In the genomic region with DNA sequence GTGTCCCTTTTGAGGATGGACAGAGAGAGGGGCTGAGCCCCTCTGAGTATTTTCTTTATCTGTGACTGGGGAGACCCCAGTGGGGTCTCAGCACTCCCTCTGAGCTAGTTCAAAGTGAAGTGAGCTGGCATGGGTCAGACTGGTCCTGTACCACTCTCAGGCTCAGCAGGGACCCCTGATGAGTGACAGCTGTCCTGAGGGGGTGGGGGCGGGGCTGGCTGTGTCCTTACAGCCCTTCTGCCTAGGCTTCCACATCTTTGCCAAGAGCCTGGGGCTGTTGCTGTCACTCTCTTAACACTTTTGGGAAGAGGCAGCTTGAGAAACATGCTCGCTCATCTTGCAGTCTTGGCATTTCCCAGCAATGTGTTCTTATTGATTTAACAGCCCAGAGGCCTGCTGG, we compare ENCODE assay signal across 9 mouse cellular contexts. TPM values are rescaled to one million over a fixed set of nuclear protein-coding genes. Genes with fewer than 3 reads are reported as not detected.
DNase-seq lines count a peak whose midpoint lies in the region; ATAC-seq and TF ChIP-seq lines count a peak whose summit lies in the region.
"Had no signal": no experiment of that assay in that cellular context is flagged by ENCODE, and none has a peak within 500 bp of the region (broad histone marks: within the 10 kb centered on the region; RNA-seq: fewer than 3 reads in every experiment).

No protein-coding gene starts in this region.

- H3K4me2 ChIP-seq in lung, embryonic 16.5 days (ENCODE audit: low read depth, low read length), result no peak overlapping the region
- H3K4me2 ChIP-seq in forebrain, postnatal 0 days (ENCODE audit: low read depth), result no peak overlapping the region
- peak overlapping the region; percentile 53 for H3K4me2 ChIP-seq in myocyte (ENCODE audit: low read depth)

- H3K27ac ChIP-seq in lung, embryonic 16.5 days (ENCODE audit: low read length), result no peak overlapping the region
- no peak overlapping the region; the same call in 1 of the 2 replicates for H3K27ac ChIP-seq in embryonic facial prominence, embryonic 10.5 days (replicated peaks)
- H3K27ac ChIP-seq in forebrain, postnatal 0 days (ENCODE audit: low read depth, low read length), result peak overlapping the region; percentile 64; the same call in 1 of the 2 replicates
- H3K27ac ChIP-seq: macrophage had no signal

- TF ChIP-seq CTCF in lung, adult 2 months (IDR thresholded peaks at IDR 0.05; ENCODE audit: insufficient read depth, low read length), result no peak
- no peak for TF ChIP-seq CTCF in forebrain, postnatal 0 days (IDR thresholded peaks at IDR 0.05; ENCODE audit: low read depth)

- no peak overlapping the region for H3K9ac ChIP-seq in lung, embryonic 16.5 days (ENCODE audit: low read length)
- no peak overlapping the region for H3K9ac ChIP-seq in forebrain, postnatal 0 days

- ATAC-seq in lung, embryonic 16.5 days (ENCODE audit: low read depth), result peak; percentile 69
- peak; percentile 86 for ATAC-seq in forebrain, postnatal 0 days
- ATAC-seq in inflammation-experienced regulatory T-cells, adult 6 months, result no peak

- H3K79me2 ChIP-seq in myocyte (ENCODE audit: control insufficient read depth, insufficient read depth), result no peaks in the 10 kb centered on the region

- no peaks in the 10 kb centered on the region for H3K36me3 ChIP-seq in lung, embryonic 16.5 days (ENCODE audit: control insufficient read depth, insufficient read depth, low read length)
- H3K36me3 ChIP-seq in embryonic facial prominence, embryonic 10.5 days (replicated peaks), result no peaks in the 10 kb centered on the region
- no peaks in the 10 kb centered on the region for H3K36me3 ChIP-seq in forebrain, postnatal 0 days (ENCODE audit: insufficient read depth)
- H3K36me3 ChIP-seq in myocyte (ENCODE audit: control insufficient read depth, insufficient read depth), result no peaks in the 10 kb centered on the region

- no peak overlapping the region for H3K4me3 ChIP-seq in lung, embryonic 16.5 days (ENCODE audit: low read length)
- no peak overlapping the region for H3K4me3 ChIP-seq in lung, adult 2 months (replicated peaks; ENCODE audit: extremely low read depth, low read depth, low read length)
- no peak overlapping the region for H3K4me3 ChIP-seq in embryonic facial prominence, embryonic 10.5 days
- H3K4me3 ChIP-seq in forebrain, postnatal 0 days (ENCODE audit: low read depth, low read length), result no peak overlapping the region
- no peak overlapping the region for H3K4me3 ChIP-seq in myocyte

- H3ac ChIP-seq in myocyte (ENCODE audit: control insufficient read depth, insufficient read length), result no peak overlapping the region

- H3K4me1 ChIP-seq in lung, embryonic 16.5 days (replicated peaks; ENCODE audit: control insufficient read depth, insufficient read depth, low read length), result peaks cover 6% of the 10 kb centered on the region
- no peaks in the 10 kb centered on the region for H3K4me1 ChIP-seq in lung, adult 2 months (ENCODE audit: control insufficient read depth, insufficient read depth, low read length)
- peaks cover 23% of the 10 kb centered on the region for H3K4me1 ChIP-seq in embryonic facial prominence, embryonic 10.5 days
- H3K4me1 ChIP-seq in forebrain, postnatal 0 days (ENCODE audit: insufficient read depth), result 0 out of 2 replicates have a peak, but pooled peaks cover 6% of the 10 kb centered on the region

- DNase-seq in lung, adult 2 months, result no peak
- peak; percentile 31 for DNase-seq in embryonic facial prominence, embryonic 10.5 days (ENCODE audit: low spot score)
- DNase-seq in forebrain, postnatal 0 days, result peak; percentile 76
- no peak for DNase-seq in thymus, postnatal 14 days
- DNase-seq: heart, postnatal 14 days had no signal

- no peak for TF ChIP-seq POLR2A in lung, adult 2 months (IDR thresholded peaks at IDR 0.05; ENCODE audit: borderline replicate concordance, extremely low read depth, low read depth, low read length)
- no peak for TF ChIP-seq POLR2A in myocyte (IDR thresholded peaks at IDR 0.05; ENCODE audit: insufficient read length, low read depth)

- H3K9me3 ChIP-seq in lung, embryonic 16.5 days (ENCODE audit: control insufficient read depth, low read length), result no peaks in the 10 kb centered on the region
- H3K9me3 ChIP-seq in embryonic facial prominence, embryonic 10.5 days, result peaks cover 12% of the 10 kb centered on the region; the same call in 1 of the 2 replicates
- H3K9me3 ChIP-seq in forebrain, postnatal 0 days (ENCODE audit: low read length), result no peaks in the 10 kb centered on the region

- WGBS in lung, embryonic 16.5 days, result 45% methylated on average over 2 of the region's 2 CpGs
- WGBS in lung, adult 2 months, result 63% methylated on average over 2 of the region's 2 CpGs
- WGBS in embryonic facial prominence, embryonic 10.5 days, result 37% methylated on average over 2 of the region's 2 CpGs
- 40% methylated on average over 2 of the region's 2 CpGs for WGBS in forebrain, postnatal 0 days

- H3K27me3 ChIP-seq in lung, embryonic 16.5 days (ENCODE audit: control insufficient read depth, insufficient read depth, low read depth, low read length), result no peaks in the 10 kb centered on the region
- H3K27me3 ChIP-seq in embryonic facial prominence, embryonic 10.5 days (replicated peaks; ENCODE audit: low read depth, poor library complexity, severe bottlenecking), result no peaks in the 10 kb centered on the region
- no peaks in the 10 kb centered on the region for H3K27me3 ChIP-seq in forebrain, postnatal 0 days (ENCODE audit: insufficient read depth, low read length)
- no peaks in the 10 kb centered on the region for H3K27me3 ChIP-seq in myocyte (ENCODE audit: control insufficient read depth, insufficient read depth, insufficient read length)

TF ChIP-seq in myocyte, 11 proteins besides CTCF, POLR2A, EP300 and RAD21:
- TF ChIP-seq MYOD1 (IDR thresholded peaks at IDR 0.05; ENCODE audit: control insufficient read depth in 1 of 3, insufficient read length in 2 of 3, low read depth in 2 of 3) (peak; percentile 73 to 91 (median 82)), POLR2AphosphoS2 (IDR thresholded peaks at IDR 0.05; ENCODE audit: insufficient read length, low read depth) (no peak), MYOG (IDR thresholded peaks at IDR 0.05; ENCODE audit: control insufficient read depth in 1 of 3, insufficient read depth in 1 of 3, insufficient read length in 2 of 3, low read depth in 2 of 3) (peak in 2 of 3 experiments; percentile 30 to 85), TCF12 (IDR thresholded peaks at IDR 0.05; ENCODE audit: insufficient read depth, poor library complexity, severe bottlenecking) (peak; percentile 44)

RNA-seq across cellular contexts. Expression of a gene that starts 27.8 kb away (rescaled TPM):
- polyA plus RNA-seq in lung, embryonic 16.5 days (2015; fragmentation: Nextera tagmentation; extraction: Ambion mirVana), result 2.7 and 3.0 TPM in 2 replicates
- 21.8 and 23.5 TPM in 2 replicates for polyA plus RNA-seq in lung, adult 2 months (2012; rRNA removed)
- 1.0 and 1.5 TPM in 2 replicates for polyA plus RNA-seq in embryonic facial prominence, embryonic 10.5 days (2016; fragmentation: Nextera tagmentation; extraction: Ambion mirVana)
- total RNA-seq in forebrain, postnatal 0 days (2014; rRNA removed), result 9.9 and 11.0 TPM in 2 replicates
- polyA plus RNA-seq in forebrain, postnatal 0 days (2015; fragmentation: Nextera tagmentation; extraction: Ambion mirVana), result 4.8 and 8.6 TPM in 2 replicates
- polyA plus RNA-seq in myocyte (2012; fragmentation: generic; extraction: Trizol), result 8.2 TPM
- polyA plus RNA-seq in inflammation-experienced regulatory T-cells, adult 6 months (2017; shearing (Covaris generic)), result 1 to 10 TPM; 1.5 to 6.0 (median 5.0) TPM

Comparison
In these comparisons a context has a peak if more than half of its experiments do, and no peak if none do; other contexts are left out.
1. DNase-seq: peak in embryonic facial prominence, embryonic 10.5 days (single experiment) and forebrain, postnatal 0 days (single experiment); none in lung, adult 2 months (single experiment) and thymus, postnatal 14 days (single experiment).